Mouse (Mus musculus): ENCODE data around the gene Lin52. TPM values are rescaled to one million over a fixed set of nuclear protein-coding genes. Genes with fewer than 3 reads are reported as not detected.
A peak's percentile ranks its signal among the peaks of the same experiment; 100 is the strongest.

Gene Lin52
- polyA plus RNA-seq, 1 experiment from 2014 or later, result 5.9 TPM

DNA sequence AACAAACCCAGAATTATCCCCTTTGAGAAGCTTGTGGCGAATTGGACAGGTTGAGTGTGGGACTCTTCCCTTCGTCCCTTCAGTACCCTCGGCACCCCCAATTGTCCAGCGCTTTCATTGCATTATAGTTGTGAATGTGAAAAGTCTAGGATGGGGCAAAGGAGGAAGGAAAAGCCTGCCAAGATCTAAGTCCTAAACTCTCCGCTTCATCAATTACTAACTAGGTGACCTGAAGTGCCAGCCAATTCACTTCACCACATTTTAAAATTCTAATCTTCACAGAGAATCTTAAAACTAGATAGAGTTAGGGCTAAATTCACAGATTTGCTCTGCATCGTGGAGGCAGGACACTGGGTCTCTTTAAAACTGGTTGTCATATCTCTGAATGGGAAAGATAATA, 3.0 kb upstream of the Lin52 start:
- Histone ChIP-seq H3K27ac (no peak overlapping the region), H3K4me3 (ENCODE audit: inconsistent target) (no peak overlapping the region), H3K79me2 (ENCODE audit: inconsistent target) (peaks cover 15% of the 10 kb centered on the region), H3K36me3 (ENCODE audit: inconsistent target) (no peaks in the 10 kb centered on the region)
- WGBS (ENCODE audit: missing documents), result 92% methylated on average over 5 of the region's 6 CpGs

- Histone ChIP-seq H3K79me2 (ENCODE audit: inconsistent target) (peaks cover 32% of the 10 kb centered on the region), H3K36me3 (ENCODE audit: inconsistent target) (no peaks in the 10 kb centered on the region), H3K4me3 (ENCODE audit: inconsistent target) (peak overlapping the region; percentile 96), H3K27ac (no peak overlapping the region)
- 69% methylated on average over 10 of the region's 10 CpGs for WGBS (ENCODE audit: missing documents)
These were observed 1.3 kb upstream of the Lin52 start for GRCm38 (mm10) chr12:84449887-84450286.

DNA sequence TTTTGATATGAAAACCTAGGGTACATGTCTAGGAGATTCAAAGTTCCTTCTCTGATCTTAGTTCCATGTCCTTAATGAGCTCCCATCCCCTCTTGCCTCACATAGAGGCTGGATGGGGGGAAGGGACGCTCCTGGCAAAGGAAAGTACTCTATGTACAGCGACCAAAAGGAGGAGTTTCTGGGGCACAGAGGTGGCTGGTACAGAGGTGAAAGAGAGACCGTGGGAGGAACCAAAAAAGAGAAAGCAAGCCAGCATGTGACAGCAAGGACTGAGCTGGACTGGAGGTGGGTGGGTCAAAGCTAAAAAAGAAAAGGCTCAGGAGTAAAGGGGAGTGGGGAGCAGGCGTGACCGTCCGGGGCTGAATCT, 888 bp upstream of the Lin52 start:
- WGBS (ENCODE audit: missing documents), result 2% methylated on average over 6 of the region's 6 CpGs
- Histone ChIP-seq H3K79me2 (ENCODE audit: inconsistent target) (peaks cover 36% of the 10 kb centered on the region), H3K27ac (peak overlapping the region; percentile 24; the same call in 1 of the 2 replicates), H3K4me3 (ENCODE audit: inconsistent target) (peak overlapping the region; percentile 96), H3K36me3 (ENCODE audit: inconsistent target) (no peaks in the 10 kb centered on the region)

- Histone ChIP-seq H3K79me2 (ENCODE audit: inconsistent target) (peaks cover 40% of the 10 kb centered on the region), H3K4me3 (ENCODE audit: inconsistent target) (peak overlapping the region; percentile 96), H3K27ac (peak overlapping the region; percentile 54), H3K36me3 (ENCODE audit: inconsistent target) (no peaks in the 10 kb centered on the region)
- WGBS (ENCODE audit: missing documents), result 3% methylated on average over 11 of the region's 11 CpGs
These were observed 579 bp downstream of the Lin52 start for GRCm38 (mm10) chr12:84451801-84452200.

DNA sequence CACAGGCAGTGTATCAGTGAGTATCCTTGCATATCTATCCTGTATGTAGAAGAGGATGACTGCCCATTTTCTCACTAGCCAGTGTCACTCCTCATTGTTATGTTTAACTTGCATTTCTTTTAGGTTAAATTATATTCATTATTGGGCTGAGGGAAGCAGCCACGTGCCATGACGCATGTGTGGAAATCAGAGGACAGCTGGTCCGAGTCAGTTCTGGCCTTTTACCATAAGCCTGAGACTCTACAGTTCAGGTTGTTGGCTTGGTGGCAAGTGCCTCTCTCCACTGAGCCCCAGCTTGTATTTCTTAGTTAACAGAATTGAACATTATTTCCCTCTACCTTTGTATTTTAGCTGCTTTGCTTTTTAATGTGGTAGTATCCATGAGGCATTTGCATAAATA, 5.7 kb downstream of the Lin52 start:
- Histone ChIP-seq H3K4me3 (ENCODE audit: inconsistent target) (no peak overlapping the region), H3K79me2 (ENCODE audit: inconsistent target) (peaks cover 38% of the 10 kb centered on the region), H3K27ac (no peak overlapping the region), H3K36me3 (ENCODE audit: inconsistent target) (peaks cover 32% of the 10 kb centered on the region)
- WGBS (ENCODE audit: missing documents), result 100% methylated on average over 3 of the region's 3 CpGs

DNA sequence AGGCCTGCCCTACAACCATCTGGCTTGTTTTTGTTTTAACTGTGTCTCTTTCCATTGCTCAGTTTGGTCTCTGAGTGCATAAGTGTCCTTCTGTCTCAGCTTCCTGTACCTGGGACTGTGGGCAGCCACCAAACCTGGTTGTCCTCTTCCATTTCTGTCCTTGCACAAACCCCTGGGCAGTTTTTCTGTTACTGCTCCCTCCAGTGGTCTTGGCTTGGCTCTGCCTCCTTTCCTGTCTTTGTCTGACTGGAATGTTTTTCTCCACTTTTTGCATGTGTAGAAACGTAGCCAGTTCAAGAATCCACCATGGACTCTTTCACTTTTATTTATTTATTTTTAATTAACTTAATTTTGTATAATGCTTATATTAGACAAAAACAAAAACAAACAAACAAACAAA, 8.6 kb downstream of the Lin52 start:
- Histone ChIP-seq H3K27ac (no peak overlapping the region), H3K4me3 (ENCODE audit: inconsistent target) (no peak overlapping the region), H3K79me2 (ENCODE audit: inconsistent target) (peaks cover 9% of the 10 kb centered on the region), H3K36me3 (ENCODE audit: inconsistent target) (peaks cover 60% of the 10 kb centered on the region)
- 80% methylated on average over 1 of the region's 1 CpGs for WGBS (ENCODE audit: missing documents)

DNA sequence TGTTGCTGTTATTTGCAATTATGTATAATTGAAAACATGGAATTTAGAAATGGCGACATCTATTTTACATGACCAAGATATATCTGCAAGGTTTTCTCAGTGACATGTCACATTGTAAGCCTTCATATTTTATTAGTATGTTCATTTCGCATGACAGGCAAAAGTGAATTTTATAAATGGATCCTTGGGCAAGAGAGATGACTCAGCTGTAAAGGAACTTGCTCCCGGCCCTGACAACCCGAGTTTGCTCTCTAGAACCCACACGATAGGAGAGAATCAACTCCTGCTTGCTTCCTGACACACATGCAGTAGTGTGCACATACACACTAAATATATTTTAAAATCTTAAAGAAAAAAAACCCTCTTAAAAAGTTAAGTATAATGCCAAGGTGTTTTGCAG, 10.2 kb downstream of the Lin52 start:
- 83% methylated on average over 5 of the region's 5 CpGs for WGBS (ENCODE audit: missing documents)
- H3K27ac ChIP-seq, result no peak overlapping the region
- H3K36me3 ChIP-seq (ENCODE audit: inconsistent target), result peaks cover 67% of the 10 kb centered on the region
- H3K79me2 ChIP-seq (ENCODE audit: inconsistent target), result no peaks in the 10 kb centered on the region; the same call in 1 of the 2 replicates
- no peak overlapping the region for H3K4me3 ChIP-seq (ENCODE audit: inconsistent target)

- peaks cover 68% of the 10 kb centered on the region for H3K36me3 ChIP-seq (ENCODE audit: inconsistent target)
- no peak overlapping the region for H3K27ac ChIP-seq
- 84% methylated on average over 3 of the region's 3 CpGs for WGBS (ENCODE audit: missing documents)
- H3K4me3 ChIP-seq (ENCODE audit: inconsistent target), result no peak overlapping the region
- no peaks in the 10 kb centered on the region for H3K79me2 ChIP-seq (ENCODE audit: inconsistent target)
These were observed 11.6 kb downstream of the Lin52 start for GRCm38 (mm10) chr12:84462856-84463255.

DNA sequence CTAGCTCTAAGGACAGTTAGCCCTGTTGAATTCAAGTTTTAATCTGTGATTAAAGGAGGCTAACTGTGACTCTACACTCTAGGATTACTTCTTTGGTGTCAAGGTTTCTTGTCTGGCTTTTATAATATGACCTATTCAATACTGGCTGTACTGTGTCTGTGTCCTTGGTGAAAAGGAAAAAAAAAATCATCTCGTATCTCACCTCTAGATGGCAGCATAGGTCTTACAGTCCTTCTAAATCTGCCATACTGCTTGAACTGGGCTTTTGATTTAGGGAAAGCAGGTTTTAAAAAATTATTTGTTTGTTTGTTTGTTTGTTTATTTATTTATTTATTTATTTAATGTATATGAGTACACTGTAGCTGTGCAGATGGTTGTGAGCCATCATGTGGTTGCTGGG, 17.5 kb downstream of the Lin52 start:
- 11% methylated on average over 1 of the region's 1 CpGs for WGBS (ENCODE audit: missing documents)
- Histone ChIP-seq H3K79me2 (ENCODE audit: inconsistent target) (no peaks in the 10 kb centered on the region), H3K36me3 (ENCODE audit: inconsistent target) (peaks cover 42% of the 10 kb centered on the region)

GRCm38 (mm10) chr12:84478937-84479336, 27.7 kb downstream of the Lin52 start:
- Histone ChIP-seq H3K79me2 (ENCODE audit: inconsistent target) (no peaks in the 10 kb centered on the region), H3K27ac (no peak overlapping the region), H3K36me3 (ENCODE audit: inconsistent target) (no peaks in the 10 kb centered on the region), H3K4me3 (ENCODE audit: inconsistent target) (no peak overlapping the region)
- WGBS (ENCODE audit: missing documents), result 93% methylated on average over 7 of the region's 7 CpGs

More for the DNA sequence above, 17.5 kb downstream of the Lin52 start:
- H3K27ac ChIP-seq, result no peak overlapping the region
- no peak overlapping the region for H3K4me3 ChIP-seq (ENCODE audit: inconsistent target)

GRCm38 (mm10) chr12:84481251-84481650, 30.0 kb downstream of the Lin52 start:
- H3K79me2 ChIP-seq (ENCODE audit: inconsistent target), result no peaks in the 10 kb centered on the region
- no peaks in the 10 kb centered on the region for H3K36me3 ChIP-seq (ENCODE audit: inconsistent target)
- H3K27ac ChIP-seq, result no peak overlapping the region
- H3K4me3 ChIP-seq (ENCODE audit: inconsistent target), result no peak overlapping the region
- WGBS (ENCODE audit: missing documents), result 100% methylated on average over 2 of the region's 2 CpGs

DNA sequence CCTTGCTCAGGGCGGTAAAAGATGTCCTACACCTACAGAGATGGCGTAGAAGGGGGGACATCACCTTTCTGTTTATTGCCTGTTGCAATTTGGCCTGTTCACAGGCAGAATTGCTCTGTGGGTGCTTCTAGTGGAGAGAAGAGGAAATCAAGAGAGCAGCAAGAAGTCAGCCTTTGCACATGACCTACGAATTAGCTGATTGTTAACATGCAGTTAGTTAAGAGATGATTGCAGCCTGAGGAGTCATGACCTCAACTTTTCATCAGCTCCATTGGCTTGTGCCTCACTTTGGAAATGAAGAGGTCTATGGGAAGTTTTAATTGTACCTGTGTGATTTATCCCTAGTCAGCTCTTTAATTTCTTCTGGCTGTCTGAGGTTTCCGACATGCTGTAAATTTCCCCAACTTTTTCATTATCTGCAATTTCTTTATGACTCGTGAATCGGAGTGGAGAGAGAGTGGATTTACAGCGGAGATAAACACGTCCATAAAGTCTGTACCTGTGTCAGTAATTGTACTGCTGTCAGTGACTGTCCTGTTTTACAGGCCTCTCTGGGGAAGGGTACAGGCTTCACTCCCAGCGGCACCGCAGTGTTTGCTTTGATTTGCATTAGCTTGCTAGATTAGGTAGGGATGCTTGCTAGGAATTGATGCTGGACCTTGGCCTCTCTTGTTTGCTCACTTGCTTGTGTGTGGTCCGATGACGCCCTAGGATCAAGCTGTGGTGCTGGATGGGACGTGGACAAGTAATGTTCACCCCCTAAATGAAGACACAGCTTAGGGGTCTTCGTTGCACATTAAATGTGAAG, 31.8 kb downstream of the Lin52 start:
- 94% methylated on average over 14 of the region's 14 CpGs for WGBS (ENCODE audit: missing documents)
- Histone ChIP-seq H3K36me3 (ENCODE audit: inconsistent target) (no peaks in the 10 kb centered on the region), H3K79me2 (ENCODE audit: inconsistent target) (no peaks in the 10 kb centered on the region), H3K4me3 (ENCODE audit: inconsistent target) (no peak overlapping the region), H3K27ac (no peak overlapping the region)

GRCm38 (mm10) chr12:84487324-84488056, 36.3 kb downstream of the Lin52 start:
- WGBS (ENCODE audit: missing documents), result 89% methylated on average over 8 of the region's 8 CpGs
- Histone ChIP-seq H3K4me3 (ENCODE audit: inconsistent target) (no peak overlapping the region), H3K79me2 (ENCODE audit: inconsistent target) (no peaks in the 10 kb centered on the region), H3K27ac (no peak overlapping the region), H3K36me3 (ENCODE audit: inconsistent target) (no peaks in the 10 kb centered on the region)

- Histone ChIP-seq H3K27ac (no peak overlapping the region), H3K36me3 (ENCODE audit: inconsistent target) (no peaks in the 10 kb centered on the region), H3K4me3 (ENCODE audit: inconsistent target) (no peak overlapping the region), H3K79me2 (ENCODE audit: inconsistent target) (no peaks in the 10 kb centered on the region)
- 88% methylated on average over 1 of the region's 1 CpGs for WGBS (ENCODE audit: missing documents)
These were observed 45.6 kb downstream of the Lin52 start for GRCm38 (mm10) chr12:84496795-84497194.

- no peak overlapping the region for H3K27ac ChIP-seq
- 96% methylated on average over 8 of the region's 8 CpGs for WGBS (ENCODE audit: missing documents)
- no peaks in the 10 kb centered on the region for H3K79me2 ChIP-seq (ENCODE audit: inconsistent target)
- H3K36me3 ChIP-seq (ENCODE audit: inconsistent target), result no peaks in the 10 kb centered on the region
- H3K4me3 ChIP-seq (ENCODE audit: inconsistent target), result no peak overlapping the region
These were observed 49.5 kb downstream of the Lin52 start for GRCm38 (mm10) chr12:84500528-84501263.

All from macrophage (primary cell).